Mouse (Mus musculus): ENCODE data around the gene 4930469K13Rik. TPM values are rescaled to one million over a fixed set of nuclear protein-coding genes. Genes with fewer than 3 reads are reported as not detected.

The 4930469K13Rik gene
- polyA plus RNA-seq (2012; rRNA removed): not detected in 2 replicates

DNA sequence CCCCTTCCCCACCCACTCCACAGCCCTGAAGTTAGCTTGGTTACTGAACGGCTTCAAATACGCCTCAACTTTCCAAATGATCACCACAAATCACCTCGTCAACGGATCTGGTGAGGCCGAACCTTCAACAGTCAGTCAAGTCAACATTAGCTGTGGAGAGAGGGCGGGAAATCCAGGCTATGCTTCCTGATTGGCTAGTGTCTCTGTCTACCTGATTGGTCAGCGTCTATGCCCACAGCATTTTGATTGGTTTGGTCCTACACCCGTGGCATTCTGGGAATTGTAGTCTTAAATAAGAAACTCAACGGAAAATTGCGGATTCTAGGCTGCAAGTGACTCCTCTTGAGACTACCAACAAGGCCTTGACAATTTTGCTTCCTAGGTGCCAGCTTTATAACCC is at the start of gene 4930469K13Rik:
TSS of gene 4930469K13Rik (minus strand) at position 133 of the 400 bp plus-strand sequence.

DNA sequence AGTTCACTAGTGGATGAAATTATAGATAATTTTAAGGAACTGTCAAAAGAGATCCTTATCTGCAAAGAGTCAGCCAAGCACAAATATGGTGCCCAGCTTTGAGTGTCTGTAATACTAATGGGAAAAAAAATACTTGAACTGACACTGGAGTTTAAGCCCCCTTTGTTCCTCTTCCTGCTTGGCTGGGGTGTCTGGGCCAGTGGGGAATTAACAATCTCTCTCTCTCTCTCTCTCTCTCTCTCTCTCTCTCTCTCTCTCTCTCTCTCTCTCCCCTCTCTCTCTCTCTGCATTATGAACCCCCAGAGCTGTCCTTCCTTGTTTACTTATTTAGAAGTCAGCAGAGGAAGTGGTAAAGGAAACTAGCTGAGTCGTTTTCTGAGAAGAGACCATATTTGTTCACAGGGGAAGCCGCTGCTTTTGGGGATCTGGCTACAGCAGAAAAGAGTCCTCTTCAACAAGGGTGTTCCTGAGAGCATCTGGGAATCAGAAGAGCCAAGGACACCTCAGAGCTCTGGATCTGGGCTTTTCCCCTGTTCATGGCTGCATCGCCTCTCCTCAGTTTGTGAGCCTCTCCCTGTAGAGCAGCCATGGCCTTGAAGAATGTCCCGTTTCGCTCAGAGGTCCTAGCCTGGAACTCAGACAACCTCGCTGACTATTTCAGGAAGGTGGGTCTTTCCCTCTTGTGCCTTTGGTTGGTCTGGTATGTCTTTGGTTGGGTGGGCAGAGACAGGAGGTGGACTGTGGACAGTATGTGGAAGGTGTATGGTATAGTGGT is 51.4 kb downstream of the 4930469K13Rik start, which contains the start of gene Lcp2:
TSS of gene Lcp2 (plus strand) at position 154 of the 775 bp plus-strand sequence.

DNA sequence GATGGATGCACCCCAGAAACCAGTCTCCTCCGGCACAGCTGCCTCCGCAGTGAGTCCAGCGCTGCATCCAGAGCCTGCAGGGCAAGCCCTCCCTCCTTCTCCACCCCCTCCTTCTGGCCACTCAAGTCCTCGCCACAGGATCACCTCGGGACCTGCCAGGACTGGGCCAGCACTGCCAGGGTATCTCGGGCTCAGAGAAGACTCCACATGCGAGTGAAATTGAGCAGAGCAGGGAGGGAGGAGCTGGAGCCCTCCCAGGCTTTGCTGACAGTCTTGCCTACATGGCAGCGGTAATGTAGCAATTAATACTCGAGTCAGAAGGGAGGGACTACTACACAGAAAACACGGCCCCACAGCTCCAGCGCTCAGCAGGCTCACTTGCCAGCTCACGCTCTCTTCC is 105.4 kb downstream of the 4930469K13Rik start, which contains the start of gene Kcnip1:
TSS of gene Kcnip1 (minus strand) at position 215 of the 400 bp plus-strand sequence.

DNA sequence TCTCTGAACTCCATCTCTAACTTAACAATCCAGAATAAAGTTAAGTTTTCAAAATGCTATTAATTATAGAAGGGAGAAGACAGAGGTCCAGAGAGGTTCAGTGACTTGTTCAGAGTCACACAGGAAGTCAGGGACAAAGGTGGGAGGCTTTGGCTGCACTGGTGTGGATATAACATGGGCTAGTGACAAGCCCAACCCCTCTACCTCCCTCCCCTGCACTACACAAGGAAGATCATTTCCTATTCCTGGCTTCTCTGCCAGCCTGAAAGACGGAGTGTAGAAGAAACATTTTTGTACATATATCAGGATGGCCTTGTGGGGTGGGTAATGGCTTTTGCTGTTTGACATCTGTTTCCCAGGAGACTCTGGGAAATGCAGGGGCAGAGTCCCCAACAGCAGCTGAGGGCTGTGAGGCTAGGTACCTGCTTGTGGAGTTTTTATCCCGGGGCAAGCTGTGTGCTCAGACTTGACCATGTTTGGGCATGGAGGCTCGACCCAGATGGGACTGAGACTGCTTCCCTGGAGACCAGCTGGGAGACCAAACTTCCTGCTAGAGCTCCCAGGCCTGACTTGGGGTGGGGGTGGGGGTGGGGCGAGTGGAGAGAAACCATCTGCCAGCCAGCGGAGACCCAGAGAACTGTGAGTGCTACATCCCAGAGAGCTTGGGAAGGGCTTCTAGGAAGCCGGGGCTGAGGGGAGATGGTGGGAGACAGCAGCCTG is 135.5 kb downstream of the 4930469K13Rik start, which contains the start of gene Kcnmb1:
TSS of gene Kcnmb1 (plus strand) at position 326 of the 720 bp plus-strand sequence.

Other genes with a start within 250 kb of the 4930469K13Rik start
- 0.02 and 0.03 TPM in 2 replicates for gene Kcnmb1, start 135.5 kb downstream of the 4930469K13Rik start, polyA plus RNA-seq (2012; rRNA removed)
- 0.05 and 0.06 TPM in 2 replicates for gene Kcnip1, start 105.4 kb downstream of the 4930469K13Rik start, polyA plus RNA-seq (2012; rRNA removed)
- gene Lcp2, start 51.6 kb downstream of the 4930469K13Rik start, polyA plus RNA-seq (2012; rRNA removed): 11.2 and 12.4 TPM in 2 replicates
- 0.01 TPM in 1 of 2 replicates, not detected in the other for gene Foxi1, start 109.5 kb upstream of the 4930469K13Rik start, polyA plus RNA-seq (2012; rRNA removed)
- 0.05 and 0.08 TPM in 2 replicates for gene Fam196b, start 216.3 kb upstream of the 4930469K13Rik start, polyA plus RNA-seq (2012; rRNA removed)

Measured in liver, embryonic 18 days (tissue).